Mouse (Mus musculus) CH12F3 (cell line): ENCODE results near the gene Gamt.

Experiments used
- in situ Hi-C: fragments of 300-500 bp; cut with MboI; formaldehyde crosslinking; loops from 2 replicates; pipeline ENCODE4 v1.14.3; 2020; ENCODE audit warnings: low sequenced_read_pairs

Gamt gene

GRCm38 (mm10) chr10:80260642-80261584 is at the start of gene Gamt, which contains the start of gene Dazap1:
Gamt (minus strand) TSS chr10:80261012.
Dazap1 (plus strand) TSS chr10:80261486.
- in situ Hi-C loops: no loop called here

GRCm38 (mm10) chr10:80304862-80305261 is 44.0 kb upstream of the Gamt start:
- in situ Hi-C loops: no loop called here

GRCm38 (mm10) chr10:80304458-80304857 is 43.6 kb upstream of the Gamt start:
- in situ Hi-C loops: no loop called here

- in situ Hi-C loops: no loop called here
Measured at GRCm38 (mm10) chr10:80302471-80302881, 41.7 kb upstream of the Gamt start.

- in situ Hi-C loops: no loop called here
Measured at GRCm38 (mm10) chr10:80302082-80302355, 41.2 kb upstream of the Gamt start.

GRCm38 (mm10) chr10:80301256-80302081 is 40.7 kb upstream of the Gamt start:
- in situ Hi-C loops: no loop called here

- in situ Hi-C loops: no loop called here
Measured at GRCm38 (mm10) chr10:80300672-80301181, 39.9 kb upstream of the Gamt start.

- in situ Hi-C loops: no loop called here
Measured at GRCm38 (mm10) chr10:80299824-80300223, 39.0 kb upstream of the Gamt start.

- in situ Hi-C loops: no loop called here
Measured at GRCm38 (mm10) chr10:80299301-80299700, 38.5 kb upstream of the Gamt start.

- in situ Hi-C loops: no loop called here
Measured at GRCm38 (mm10) chr10:80298571-80299281, 37.9 kb upstream of the Gamt start.

- in situ Hi-C loops: no loop called here
Measured at GRCm38 (mm10) chr10:80297526-80298133, 36.8 kb upstream of the Gamt start.

- in situ Hi-C loops: no loop called here
Measured at GRCm38 (mm10) chr10:80296824-80297223, 36.0 kb upstream of the Gamt start.

- in situ Hi-C loops: no loop called here
Measured at GRCm38 (mm10) chr10:80295618-80296425, 35.0 kb upstream of the Gamt start, which contains the start of gene Apc2. Apc2 (plus strand) TSS chr10:80295977.

- in situ Hi-C loops: no loop called here
Measured at GRCm38 (mm10) chr10:80294788-80295303, 34.0 kb upstream of the Gamt start.

GRCm38 (mm10) chr10:80294311-80294710 is 33.5 kb upstream of the Gamt start:
- in situ Hi-C loops: no loop called here

GRCm38 (mm10) chr10:80293325-80293724 is 32.5 kb upstream of the Gamt start:
- in situ Hi-C loops: no loop called here

GRCm38 (mm10) chr10:80292251-80293146 is 31.7 kb upstream of the Gamt start, which contains the start of gene Rps15:
Rps15 (plus strand) TSS chr10:80292453.
- in situ Hi-C loops: no loop called here

- in situ Hi-C loops: no loop called here
Measured at GRCm38 (mm10) chr10:80288657-80289056, 27.8 kb upstream of the Gamt start.
